Mouse (Mus musculus): ENCODE measurements around the gene Pxt1.

The Pxt1 gene

DNA sequence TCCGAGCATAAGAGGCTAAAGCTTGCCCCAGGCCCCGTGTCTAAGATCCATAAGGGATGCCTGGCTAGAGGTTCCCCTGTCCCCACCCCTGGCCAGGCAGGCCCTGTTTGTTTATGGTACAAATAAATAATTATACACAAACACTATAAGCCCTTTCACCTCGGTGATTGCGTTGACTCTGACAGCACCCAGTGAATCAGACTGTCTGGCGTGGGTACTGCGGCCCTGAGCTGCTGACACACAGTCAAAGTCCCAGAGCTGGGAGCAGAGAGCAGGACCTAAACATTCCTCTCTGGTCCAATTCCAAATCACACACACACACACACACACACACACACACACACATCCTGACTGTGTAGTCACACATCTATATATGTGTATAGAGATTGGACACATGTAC, 29.7 kb downstream of the Pxt1 start:
- DNase-seq (ENCODE audit: low spot score), result no peak

- no peak for DNase-seq (ENCODE audit: low spot score)
These were observed 30.4 kb downstream of the Pxt1 start for GRCm38 (mm10) chr17:28913200-28913599.

GRCm38 (mm10) chr17:28910139-28910538, 33.5 kb downstream of the Pxt1 start:
- DNase-seq (ENCODE audit: low spot score), result no peak

GRCm38 (mm10) chr17:28909252-28909941, 34.2 kb downstream of the Pxt1 start:
- no peak for DNase-seq (ENCODE audit: low spot score)

DNA sequence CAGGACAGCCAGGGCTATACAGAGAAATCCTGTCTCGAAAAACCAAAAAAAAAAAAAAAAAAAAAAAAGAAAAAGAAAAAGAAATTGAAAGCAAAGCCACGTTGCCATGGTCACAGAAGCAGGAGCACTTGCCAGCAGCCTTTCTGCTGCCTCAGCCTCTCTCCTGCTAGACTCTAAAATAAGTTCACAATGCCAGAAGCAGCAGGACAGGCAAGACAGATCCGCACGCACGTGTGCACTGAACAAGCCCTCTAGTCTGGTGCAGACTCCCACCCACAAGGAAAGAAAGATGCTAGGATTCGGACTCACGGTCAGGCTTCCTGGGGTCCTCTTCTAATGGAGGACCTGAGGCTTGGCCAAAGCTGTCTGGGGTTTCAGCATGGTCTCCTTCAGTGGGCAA, 35.7 kb downstream of the Pxt1 start:
- no peak for DNase-seq (ENCODE audit: low spot score)

DNA sequence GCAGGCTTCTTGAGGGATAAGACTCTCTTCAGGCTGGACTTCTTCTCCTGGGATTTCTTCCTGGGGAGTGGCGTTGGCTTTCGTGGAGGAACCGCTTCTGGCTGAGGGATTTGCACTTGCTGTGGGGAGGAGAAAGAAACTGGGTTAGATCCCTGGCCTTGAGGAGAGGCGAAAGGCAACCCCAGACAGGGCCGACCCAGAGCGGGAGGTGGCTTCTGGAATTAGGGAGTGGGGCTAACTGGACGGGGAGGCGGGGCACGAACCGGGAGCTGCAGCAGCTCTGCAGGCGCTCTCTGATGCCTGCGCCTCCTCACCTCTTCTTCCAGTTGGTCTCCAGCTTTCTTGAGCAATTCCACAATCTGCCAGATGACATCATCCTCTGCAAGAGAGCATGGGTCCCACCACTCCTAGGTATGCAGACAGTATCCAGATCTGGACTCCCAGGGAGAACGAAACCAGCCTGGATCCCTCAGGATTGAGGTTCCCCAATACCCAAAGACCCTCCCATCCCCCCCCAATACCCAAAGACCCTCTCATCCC, 38.2 kb downstream of the Pxt1 start:
- no peak for DNase-seq (ENCODE audit: low spot score)

DNA sequence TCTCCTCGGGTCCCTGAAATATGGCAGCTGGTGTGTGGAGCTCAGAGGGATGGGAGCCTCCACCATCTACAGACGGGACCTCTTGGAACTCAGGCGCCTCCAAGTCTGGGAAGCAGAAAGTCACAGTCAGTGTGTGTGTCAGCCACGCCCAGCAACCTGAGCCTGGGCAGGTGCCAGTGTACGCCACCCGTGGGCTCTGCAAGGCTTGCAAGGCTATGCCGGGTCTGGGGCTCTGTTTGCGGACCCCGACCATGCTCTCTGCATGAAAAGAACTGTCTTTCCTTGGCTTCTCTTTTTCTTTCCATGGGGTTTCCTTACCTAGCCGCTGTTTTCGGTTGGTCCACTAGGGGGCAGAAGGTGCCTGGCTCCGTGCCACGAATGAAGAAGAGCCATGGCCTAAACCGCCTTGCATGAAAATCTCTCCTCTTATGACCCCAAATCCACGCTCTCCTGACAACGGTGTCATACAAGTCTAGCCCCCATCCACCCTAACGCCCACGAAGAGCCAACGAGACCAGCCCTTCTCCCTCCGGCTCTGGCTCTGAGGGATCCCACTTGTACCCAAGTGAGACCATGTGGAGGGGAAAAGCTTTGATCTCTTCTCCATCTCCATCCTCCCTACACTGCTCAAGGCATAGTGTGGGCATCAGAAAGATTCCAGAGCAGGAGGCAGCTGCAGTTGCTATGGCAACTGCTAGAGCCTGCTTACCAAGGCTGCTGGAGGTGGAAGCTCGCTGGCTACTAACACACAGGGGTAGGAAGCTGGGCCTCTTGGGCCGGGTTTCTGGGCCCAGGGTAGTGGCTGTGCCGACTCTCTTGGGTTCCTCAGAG, 38.9 kb downstream of the Pxt1 start:
- DNase-seq (ENCODE audit: low spot score), result peak; percentile 56

GRCm38 (mm10) chr17:28901559-28901958, 42.1 kb downstream of the Pxt1 start:
- DNase-seq (ENCODE audit: low spot score), result no peak

DNA sequence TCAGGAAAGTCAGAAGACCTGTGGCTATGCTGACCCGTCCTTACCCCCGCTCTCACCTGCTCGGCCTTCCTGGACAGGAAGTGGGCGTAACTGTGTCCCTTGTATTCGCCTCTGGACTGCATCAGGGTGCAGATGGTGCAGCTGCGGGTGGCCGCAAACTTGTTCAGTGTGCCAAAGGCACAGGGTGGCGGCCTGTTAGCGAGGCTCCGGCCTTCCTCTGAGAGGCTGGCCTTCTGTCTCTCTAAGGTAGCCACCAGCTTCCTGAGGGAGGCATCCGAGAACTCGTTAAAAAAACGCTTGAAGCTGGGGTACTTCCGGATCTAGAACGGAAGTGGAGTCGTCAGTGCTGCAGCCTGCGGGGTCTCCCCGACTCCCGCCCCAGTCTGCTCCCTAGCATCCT, 44.2 kb downstream of the Pxt1 start:
- DNase-seq (ENCODE audit: low spot score), result no peak

- DNase-seq (ENCODE audit: low spot score), result no peak
These were observed 45.4 kb downstream of the Pxt1 start for GRCm38 (mm10) chr17:28898249-28898648.

- no peak for DNase-seq (ENCODE audit: low spot score)
These were observed 45.8 kb downstream of the Pxt1 start for GRCm38 (mm10) chr17:28897817-28898216.

- DNase-seq (ENCODE audit: low spot score), result no peak
These were observed 47.4 kb downstream of the Pxt1 start for GRCm38 (mm10) chr17:28896095-28896780.

DNA sequence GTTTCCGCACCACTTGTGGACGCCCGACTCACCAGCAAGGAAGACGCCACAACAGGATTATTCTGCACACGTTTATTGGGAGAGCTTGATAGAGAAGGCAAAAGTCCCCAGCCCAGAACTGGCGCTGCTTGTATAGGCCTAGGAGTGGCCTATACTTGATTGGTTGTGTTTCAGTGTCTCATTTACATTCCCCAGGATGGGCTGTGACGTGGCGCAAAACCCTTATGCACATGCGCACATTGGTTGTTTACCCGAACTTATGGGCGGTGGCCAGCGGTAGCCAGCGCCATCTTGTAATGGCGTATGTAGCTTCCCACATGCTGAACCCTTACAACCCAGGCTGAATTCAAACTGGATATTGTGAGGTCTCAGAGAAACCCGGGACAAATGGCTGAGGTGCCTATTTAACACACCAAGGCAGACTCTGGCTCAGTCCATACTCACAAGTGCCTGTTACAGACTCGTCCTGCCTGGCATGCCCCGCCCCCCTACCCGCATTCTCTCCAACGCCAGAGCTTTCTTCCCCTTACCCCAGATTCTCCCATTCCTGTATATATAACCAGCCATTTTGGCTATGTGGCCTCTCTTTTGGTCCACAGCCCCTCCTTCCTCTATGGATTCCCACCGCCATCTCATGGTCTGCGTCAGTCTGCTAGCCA, 48.3 kb downstream of the Pxt1 start:
- no peak for DNase-seq (ENCODE audit: low spot score)

- no peak for DNase-seq (ENCODE audit: low spot score)
These were observed 49.4 kb downstream of the Pxt1 start for GRCm38 (mm10) chr17:28894050-28894767.

GRCm38 (mm10) chr17:28886266-28886665, 57.4 kb downstream of the Pxt1 start:
- DNase-seq (ENCODE audit: low spot score), result no peak

DNA sequence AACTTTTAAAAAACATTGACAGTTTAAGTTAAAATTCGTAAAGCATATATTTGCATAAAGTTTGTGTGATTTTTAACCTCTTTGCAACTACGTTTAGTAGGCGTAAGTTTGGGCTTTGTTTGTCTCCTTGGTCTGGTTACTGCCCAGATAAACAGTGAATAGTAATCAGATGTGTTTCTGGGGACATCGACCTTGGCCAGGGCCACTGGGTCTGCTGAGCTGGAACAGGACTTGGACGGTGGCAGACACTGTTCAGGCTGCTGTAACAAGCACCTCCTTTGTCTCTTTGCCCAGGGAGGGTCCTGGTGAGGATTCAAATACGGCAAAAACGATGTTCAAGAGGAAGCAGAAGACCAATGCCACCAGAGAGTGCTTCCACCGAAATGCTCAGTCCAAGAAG, 58.4 kb downstream of the Pxt1 start:
- no peak for DNase-seq (ENCODE audit: low spot score)
